Mouse (Mus musculus): ENCODE measurements around the gene Pfkp. TPM values are rescaled to one million over a fixed set of nuclear protein-coding genes. Genes with fewer than 3 reads are reported as not detected.
A peak's percentile ranks its signal among the peaks of the same experiment; 100 is the strongest.

The Pfkp gene
- total RNA-seq, 2 experiments from 2014 or later: 4.0 to 5.8 TPM

- no peak for DNase-seq
- Histone ChIP-seq H3K4me3 (no peak overlapping the region), H3K27ac (no peak overlapping the region)
- intact Hi-C loops (cut with DNase I): no loop called here
- TF ChIP-seq CTCF (IDR thresholded peaks at IDR 0.05): peak; percentile 51
These were observed 72.6 kb downstream of the Pfkp start for GRCm38 (mm10) chr13:6575920-6576509.

GRCm38 (mm10) chr13:6565571-6565970 is 83.0 kb downstream of the Pfkp start:
- Histone ChIP-seq H3K27ac (no peak overlapping the region), H3K4me3 (no peak overlapping the region)
- no peak for TF ChIP-seq CTCF (IDR thresholded peaks at IDR 0.05)
- intact Hi-C loops (cut with DNase I): no loop called here
- DNase-seq: no peak

- intact Hi-C loops (cut with DNase I): no loop called here
- H3K27ac ChIP-seq: no peak overlapping the region
- H3K4me3 ChIP-seq: no peak overlapping the region
- no peak for DNase-seq
- no peak for TF ChIP-seq CTCF (IDR thresholded peaks at IDR 0.05)
These were observed 86.2 kb downstream of the Pfkp start for GRCm38 (mm10) chr13:6562409-6562808.

GRCm38 (mm10) chr13:6557771-6558170 is 90.8 kb downstream of the Pfkp start:
- DNase-seq: no peak
- intact Hi-C loops (cut with DNase I): no loop called here
- no peak overlapping the region for H3K4me3 ChIP-seq

GRCm38 (mm10) chr13:6555656-6556055 is 92.9 kb downstream of the Pfkp start:
- H3K27ac ChIP-seq: no peak overlapping the region
- H3K4me3 ChIP-seq: no peak overlapping the region
- intact Hi-C loops (cut with DNase I): no loop called here
- TF ChIP-seq CTCF (IDR thresholded peaks at IDR 0.05): no peak
- no peak for DNase-seq

More at GRCm38 (mm10) chr13:6557771-6558170, 90.8 kb downstream of the Pfkp start:
- no peak for TF ChIP-seq CTCF (IDR thresholded peaks at IDR 0.05)
- H3K27ac ChIP-seq: no peak overlapping the region

- intact Hi-C loops (cut with DNase I): no loop called here
- TF ChIP-seq CTCF (IDR thresholded peaks at IDR 0.05): peak; percentile 25; the same call in 1 of the 2 replicates
- Histone ChIP-seq H3K4me3 (no peak overlapping the region), H3K27ac (no peak overlapping the region)
- DNase-seq: no peak
These were observed 94.9 kb downstream of the Pfkp start for GRCm38 (mm10) chr13:6553708-6554107.

- intact Hi-C loops (cut with DNase I): loop anchor here (10.0 kb wide), 1 partner anchor 1871 kb away; no protein-coding TSS in a partner anchor
- no peak overlapping the region for H3K27ac ChIP-seq
- TF ChIP-seq CTCF (IDR thresholded peaks at IDR 0.05): peak; percentile 54
- no peak for DNase-seq
- no peak overlapping the region for H3K4me3 ChIP-seq
These were observed 113.2 kb downstream of the Pfkp start for GRCm38 (mm10) chr13:6535287-6535932.

- H3K27ac ChIP-seq: no peak overlapping the region
- TF ChIP-seq CTCF (IDR thresholded peaks at IDR 0.05): peak; percentile 41; the same call in 1 of the 2 replicates
- no peak overlapping the region for H3K4me3 ChIP-seq
- intact Hi-C loops (cut with DNase I): loop anchor here (10.0 kb wide), 1 partner anchor 1868 kb away; no protein-coding TSS in a partner anchor
- no peak for DNase-seq
These were observed 115.9 kb downstream of the Pfkp start for GRCm38 (mm10) chr13:6532683-6533082.

Other genes with a start within 250 kb of the Pfkp start
- gene Pitrm1, start 100.6 kb downstream of the Pfkp start, total RNA-seq (2021): 10 to 100 TPM; 34.3 to 39.0 TPM